Comparison of ENCODE assay signal across 9 mouse cellular contexts in genomic region chr17:28061472-28061871, GRCm38 (mm10). TPM values are rescaled to one million over a fixed set of nuclear protein-coding genes. Genes with fewer than 3 reads are reported as not detected.
A peak's percentile ranks its signal among the peaks of the same experiment; 100 is the strongest.
DNase-seq lines count a peak whose midpoint lies in the region; ATAC-seq and TF ChIP-seq lines count a peak whose summit lies in the region.
"Had no signal": no experiment of that assay in that cellular context is flagged by ENCODE, and none has a peak within 500 bp of the region (broad histone marks: within the 10 kb centered on the region; RNA-seq: fewer than 3 reads in every experiment).

No protein-coding gene starts in this region.

- peak; percentile 47; the same call in 1 of the 2 replicates for TF ChIP-seq CTCF in testis, adult 2 months (IDR thresholded peaks at IDR 0.05; ENCODE audit: control insufficient read depth, insufficient read depth, insufficient replicate concordance, low read depth, low read length)
- peak; percentile 20; the same call in 1 of the 2 replicates for TF ChIP-seq CTCF in small intestine, adult 2 months (IDR thresholded peaks at IDR 0.05; ENCODE audit: extremely low read depth, insufficient read length, insufficient replicate concordance, low read depth, low read length)

- 56% methylated on average over 7 of the region's 7 CpGs for WGBS in forebrain, embryonic 14.5 days
- 35% methylated on average over 7 of the region's 7 CpGs for WGBS in limb, embryonic 15.5 days
- WGBS in small intestine, adult 2 months: 71% methylated on average over 7 of the region's 7 CpGs

- no peak overlapping the region for H3K4me3 ChIP-seq in testis, adult 2 months (ENCODE audit: control insufficient read depth, low read depth, low read length)
- H3K4me3 ChIP-seq in forebrain, embryonic 14.5 days (ENCODE audit: low read depth, low read length): no peak overlapping the region
- no peak overlapping the region for H3K4me3 ChIP-seq in limb, embryonic 15.5 days
- H3K4me3 ChIP-seq in small intestine, adult 2 months (ENCODE audit: low read depth, low read length): no peak overlapping the region
- H3K4me3 ChIP-seq: stomach, embryonic 15.5 days had no signal

- no peaks in the 10 kb centered on the region; the same call in 1 of the 2 replicates for H3K4me1 ChIP-seq in testis, adult 2 months (ENCODE audit: control insufficient read depth, insufficient read depth, low read length)
- no peaks in the 10 kb centered on the region for H3K4me1 ChIP-seq in forebrain, embryonic 14.5 days (ENCODE audit: control insufficient read depth, insufficient read depth, low read length)
- peaks cover 33% of the 10 kb centered on the region for H3K4me1 ChIP-seq in limb, embryonic 15.5 days
- H3K4me1 ChIP-seq in small intestine, adult 2 months (ENCODE audit: control insufficient read depth, insufficient read depth, insufficient read length, low read length): no peaks in the 10 kb centered on the region
- H3K4me1 ChIP-seq: stomach, embryonic 15.5 days had no signal

- TF ChIP-seq POLR2A in testis, adult 2 months (IDR thresholded peaks at IDR 0.05; ENCODE audit: control insufficient read depth, low read depth, low read length): no peak
- no peak for TF ChIP-seq POLR2A in small intestine, adult 2 months (IDR thresholded peaks at IDR 0.05; ENCODE audit: low read depth, low read length)

- peak; percentile 86 for ATAC-seq in frontal cortex, adult (ENCODE audit: low TSS enrichment)
- peak; percentile 54; the same call in 1 of the 2 replicates for ATAC-seq in forebrain, embryonic 14.5 days
- ATAC-seq in limb, embryonic 15.5 days (ENCODE audit: insufficient number of reproducible peaks, low FRiP score, low TSS enrichment, low read depth): no peak

- H3K36me3 ChIP-seq in testis, adult 2 months (ENCODE audit: control insufficient read depth, insufficient read depth, low read length): no peaks in the 10 kb centered on the region
- H3K36me3 ChIP-seq in forebrain, embryonic 14.5 days (ENCODE audit: control insufficient read depth, insufficient read depth, low read length): peaks cover 42% of the 10 kb centered on the region
- peaks cover 51% of the 10 kb centered on the region for H3K36me3 ChIP-seq in limb, embryonic 15.5 days
- H3K36me3 ChIP-seq in small intestine, adult 2 months (ENCODE audit: control insufficient read depth, insufficient read depth, low read length): peaks cover 29% of the 10 kb centered on the region

- H3K27me3 ChIP-seq in testis, adult 2 months (ENCODE audit: control insufficient read depth, insufficient read depth, low read length): no peaks in the 10 kb centered on the region
- H3K27me3 ChIP-seq in forebrain, embryonic 14.5 days (replicated peaks; ENCODE audit: control insufficient read depth, insufficient read depth, low read length): no peaks in the 10 kb centered on the region
- H3K27me3 ChIP-seq in limb, embryonic 15.5 days: no peaks in the 10 kb centered on the region
- no peaks in the 10 kb centered on the region for H3K27me3 ChIP-seq in small intestine, adult 2 months (ENCODE audit: control insufficient read depth, insufficient read depth, low read length)
- H3K27me3 ChIP-seq: stomach, embryonic 15.5 days had no signal

- no peaks in the 10 kb centered on the region for H3K9me3 ChIP-seq in forebrain, embryonic 14.5 days (replicated peaks; ENCODE audit: control insufficient read depth, low read length)
- H3K9me3 ChIP-seq in limb, embryonic 15.5 days: no peaks in the 10 kb centered on the region
- H3K9me3 ChIP-seq: stomach, embryonic 15.5 days had no signal

- no peak for DNase-seq in frontal cortex, postnatal 14 days (ENCODE audit: low spot score in 2 of 2)
- DNase-seq in testis, postnatal 10 days (ENCODE audit: low spot score): no peak
- peak; percentile 64 for DNase-seq in forebrain, embryonic 14.5 days (ENCODE audit: low spot score)
- no peak for DNase-seq in urinary bladder, adult 18-20 months (ENCODE audit: low spot score in 2 of 2)

- no peak overlapping the region; the same call in 1 of the 2 replicates for H3K27ac ChIP-seq in testis, adult 2 months (ENCODE audit: control insufficient read depth, insufficient read depth, low read depth, low read length)
- H3K27ac ChIP-seq in forebrain, embryonic 14.5 days (ENCODE audit: low read depth, low read length): no peak overlapping the region
- peak overlapping the region; percentile 18; the same call in 1 of the 2 replicates for H3K27ac ChIP-seq in limb, embryonic 15.5 days
- H3K27ac ChIP-seq in small intestine, adult 2 months (ENCODE audit: insufficient read depth, low read depth, low read length): no peak overlapping the region
- H3K27ac ChIP-seq: stomach, embryonic 15.5 days had no signal

- H3K4me2 ChIP-seq in forebrain, embryonic 14.5 days (ENCODE audit: low read length): no peak overlapping the region
- H3K4me2 ChIP-seq in limb, embryonic 15.5 days: no peak overlapping the region
- H3K4me2 ChIP-seq: stomach, embryonic 15.5 days had no signal

- H3K9ac ChIP-seq in forebrain, embryonic 14.5 days (ENCODE audit: low read length): no peak overlapping the region
- no peak overlapping the region for H3K9ac ChIP-seq in limb, embryonic 15.5 days
- H3K9ac ChIP-seq: stomach, embryonic 15.5 days had no signal

RNA-seq across cellular contexts. Expression of gene Tcp11, which starts 19.0 kb away (rescaled TPM):
- polyA plus RNA-seq in testis, adult 2 months (2012; rRNA removed): 4,001 and 4,433 TPM in 2 replicates
- polyA plus RNA-seq in forebrain, embryonic 14.5 days (2014; fragmentation: Nextera tagmentation; extraction: Ambion mirVana): 1.6 TPM in 2 replicates
- 1.5 TPM in 2 replicates for polyA plus RNA-seq in limb, embryonic 15.5 days (2015; fragmentation: Nextera tagmentation; extraction: Ambion mirVana)
- polyA plus RNA-seq in small intestine, adult 2 months (2012; rRNA removed): 0.29 and 0.48 TPM in 2 replicates

Comparison
In these comparisons a context has a peak if more than half of its experiments do, and no peak if none do; other contexts are left out.
1. RNA of gene Tcp11, which starts 19.0 kb away (polyA plus RNA-seq): 4,001 to 4,433 TPM in testis, adult 2 months; 1.6 TPM in forebrain, embryonic 14.5 days, 1.5 TPM in limb, embryonic 15.5 days and 0.29 to 0.48 TPM in small intestine, adult 2 months; every median in the first group is over 1,000 times any median in the second.